Mouse (Mus musculus): ENCODE results near the gene 1700042G07Rik.

The 1700042G07Rik gene

DNA sequence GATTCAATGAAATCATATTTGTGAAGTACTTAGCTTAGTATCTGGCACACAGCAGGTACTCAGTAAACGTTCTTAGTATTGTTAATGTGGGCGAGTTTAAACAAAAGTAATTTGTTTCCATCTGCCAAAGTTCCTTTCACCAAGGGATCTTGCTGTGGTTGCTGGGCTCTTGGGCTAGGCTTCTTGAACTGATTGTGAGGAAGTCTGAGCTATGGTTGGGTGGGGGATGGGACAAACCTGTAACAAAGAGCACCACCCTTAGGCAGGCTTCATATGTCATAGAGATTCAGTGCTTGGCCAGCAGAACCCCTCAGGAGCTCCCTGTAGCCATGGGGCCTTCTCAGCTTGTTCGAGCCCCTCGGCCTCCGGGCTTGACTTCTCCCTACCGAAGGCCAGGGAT lies at the start of gene 1700042G07Rik, which contains the start of gene Gm49337:
Gene 1700042G07Rik, plus strand, starts transcription at position 301 of the 400 bp plus-strand sequence.
Gene Gm49337, plus strand, starts transcription at position 313 of the 400 bp plus-strand sequence.
- no peak for DNase-seq

DNA sequence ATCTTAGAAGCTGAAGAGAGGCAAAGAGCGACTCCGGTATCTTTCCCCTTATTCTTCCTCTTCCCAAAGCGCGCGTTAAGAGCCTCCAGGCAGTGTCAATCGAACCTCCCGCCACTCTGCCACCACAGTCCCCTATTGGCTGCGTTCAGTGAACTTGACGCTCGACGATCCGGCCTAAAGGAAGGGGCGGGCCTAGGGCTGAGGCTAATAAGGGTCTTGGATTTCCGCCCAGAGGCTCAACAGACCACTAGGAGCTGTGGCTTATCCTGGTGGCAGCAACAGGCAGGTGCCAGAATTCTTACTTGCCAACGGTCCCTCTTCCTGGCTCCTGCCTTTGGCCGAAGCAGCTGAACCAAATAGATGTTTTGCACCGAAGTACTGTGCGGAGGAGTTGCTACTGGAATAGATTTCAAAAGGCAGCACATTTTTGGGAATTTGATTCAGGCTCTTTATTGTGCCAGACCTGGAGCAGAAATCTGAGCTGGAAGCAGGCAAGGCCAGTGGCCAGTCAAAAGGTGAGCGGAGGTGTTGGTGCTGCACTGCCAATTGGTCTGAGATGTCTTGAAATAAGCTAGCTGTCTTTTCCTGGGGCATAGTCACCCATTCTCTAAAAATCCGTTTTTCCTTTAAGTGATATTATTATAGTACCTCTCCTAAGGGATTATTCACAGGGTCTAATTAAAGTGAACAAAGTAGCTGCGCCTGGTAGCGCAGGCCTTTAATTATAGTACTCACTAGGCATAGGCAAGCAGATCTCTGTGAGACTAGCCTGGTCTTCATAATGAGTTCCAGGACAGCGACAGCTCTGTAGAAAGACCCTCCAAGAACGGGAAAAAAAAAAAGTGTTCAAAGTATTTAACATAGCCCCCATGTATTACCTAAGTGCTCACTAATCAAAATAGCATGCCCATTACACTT lies 49.3 kb upstream of the 1700042G07Rik start, which contains the start of the genes Rad54l and Pomgnt1:
Gene Rad54l, minus strand, starts transcription at position 89 of the 918 bp plus-strand sequence.
Gene Pomgnt1, plus strand, starts transcription at position 239 of the 918 bp plus-strand sequence.
- DNase-seq, result peak; percentile 76

DNA sequence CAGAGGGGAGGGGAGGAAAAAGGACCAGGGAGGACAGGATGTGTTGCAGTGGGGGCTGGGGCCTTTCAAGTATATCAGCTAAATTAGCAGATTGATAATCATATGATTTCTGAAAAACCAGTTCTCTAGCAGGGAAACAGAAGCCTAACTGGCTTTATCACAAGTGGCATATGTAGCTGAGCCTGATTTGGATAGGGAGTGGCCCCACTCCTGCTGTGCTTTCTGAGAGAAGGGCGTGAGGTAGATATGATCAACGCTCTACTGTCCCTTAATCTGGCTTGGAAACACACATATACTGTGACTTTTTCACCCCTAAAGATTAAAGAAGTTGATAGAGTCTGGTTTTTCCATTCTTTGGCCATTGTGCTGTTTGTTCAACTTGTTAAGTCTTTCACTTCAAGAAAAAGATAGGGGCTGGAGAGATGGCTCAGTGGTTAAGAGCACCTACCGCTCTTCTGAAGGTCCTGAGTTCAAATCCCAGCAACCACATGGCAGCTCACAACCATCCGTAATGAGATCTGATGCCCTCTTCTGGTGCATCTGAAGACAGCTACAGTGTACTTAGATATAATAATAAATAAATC lies 47.3 kb upstream of the 1700042G07Rik start:
- DNase-seq, result no peak

DNA sequence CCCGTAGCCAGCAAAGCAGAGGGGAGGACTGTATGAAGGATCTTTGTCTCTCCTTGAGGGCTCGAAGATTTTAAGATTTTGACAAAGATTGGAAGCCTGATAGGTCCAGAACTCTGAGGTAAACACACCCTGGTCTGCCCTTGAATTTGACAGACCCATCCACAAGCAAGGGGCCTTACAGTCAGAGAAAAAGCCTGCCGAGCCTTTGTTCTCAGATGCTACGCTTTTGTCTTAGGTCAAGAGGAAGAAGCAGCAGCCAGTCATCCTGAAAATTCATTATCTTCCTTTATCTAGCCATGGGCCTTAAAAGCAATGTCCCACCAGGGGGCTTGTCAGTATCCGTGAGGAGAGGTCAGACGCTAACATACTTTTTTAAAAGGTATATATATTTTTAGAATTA lies 45.2 kb upstream of the 1700042G07Rik start:
- no peak for DNase-seq

DNA sequence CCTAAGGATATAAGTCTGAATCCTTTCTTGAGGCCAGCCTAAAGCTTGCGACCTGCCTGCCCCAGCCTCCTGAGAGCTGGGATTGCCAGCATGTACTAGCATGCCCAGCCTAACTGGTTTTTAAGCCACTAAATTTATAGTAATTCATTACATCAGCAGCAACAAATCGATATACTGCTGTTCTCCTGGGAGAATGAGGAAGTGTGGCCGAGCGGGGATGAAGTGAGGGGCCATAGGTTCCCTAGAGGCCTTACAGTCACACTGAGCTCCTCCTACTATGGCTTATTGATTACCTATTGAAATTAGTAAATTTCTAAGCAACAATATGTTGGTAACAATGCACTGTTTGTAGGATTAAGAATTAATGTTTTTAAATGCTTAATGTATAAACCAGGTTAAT lies 40.0 kb upstream of the 1700042G07Rik start:
- DNase-seq, result no peak

DNA sequence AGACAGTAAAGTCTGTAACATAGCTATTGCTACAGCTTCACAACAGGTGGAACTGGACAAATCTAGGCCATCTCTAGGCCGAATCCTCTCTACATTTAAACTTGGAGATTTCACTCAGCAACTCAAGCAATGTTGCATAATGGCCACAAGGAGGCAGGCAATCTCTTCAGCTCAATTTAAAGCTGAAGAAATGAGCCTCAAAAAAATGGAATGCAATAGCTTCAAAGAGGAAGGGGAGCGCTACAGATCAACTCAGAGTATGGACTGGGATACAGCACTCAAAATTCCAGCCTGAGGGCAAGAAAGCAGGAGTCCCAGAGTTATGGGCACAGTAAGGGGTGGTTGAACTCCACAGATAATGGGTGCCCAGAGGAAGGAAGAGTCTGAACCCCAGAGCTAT lies 38.2 kb upstream of the 1700042G07Rik start:
- DNase-seq, result peak; percentile 17

- DNase-seq, result no peak
These were observed 35.7 kb upstream of the 1700042G07Rik start for GRCm38 (mm10) chr4:116137421-116137996.

DNA sequence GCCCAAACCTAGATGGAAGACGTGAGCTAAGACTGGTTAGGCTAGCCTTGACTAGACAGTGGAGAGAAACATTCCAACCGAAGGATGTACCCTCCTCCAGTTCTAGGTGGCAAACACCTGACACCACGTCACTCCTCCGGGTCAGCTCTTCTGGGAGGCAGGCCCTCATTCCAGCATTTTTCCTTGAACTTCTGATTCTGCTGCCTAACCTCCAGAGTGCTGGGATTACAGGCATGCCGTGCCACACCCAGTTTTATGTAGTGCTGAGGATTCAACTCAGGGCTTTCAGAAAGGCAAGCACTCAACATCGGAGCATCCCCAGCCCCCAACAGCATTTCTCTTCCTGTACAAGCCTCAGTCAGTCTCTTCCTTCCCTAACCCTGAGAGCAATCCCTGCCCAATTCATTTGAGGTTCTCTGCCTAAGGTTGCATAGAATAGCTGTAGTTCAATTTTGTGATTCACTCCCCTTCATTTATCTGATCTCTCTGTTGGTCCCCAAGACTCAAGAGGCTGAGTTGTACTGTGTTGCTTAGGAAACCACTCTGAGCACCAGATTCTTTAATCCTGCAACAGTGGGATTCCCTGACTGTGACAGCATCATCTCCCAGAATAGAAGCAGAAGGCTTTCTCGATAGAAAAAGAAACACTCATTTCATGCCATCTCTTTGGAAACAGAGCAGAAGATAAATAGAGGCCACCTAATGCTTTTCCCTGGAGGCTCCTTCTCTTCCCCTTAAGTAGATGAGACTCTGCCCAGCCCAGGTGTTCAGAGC lies 32.2 kb upstream of the 1700042G07Rik start:
- no peak for DNase-seq

- no peak for DNase-seq
These were observed 31.4 kb upstream of the 1700042G07Rik start for GRCm38 (mm10) chr4:116141736-116142135.

- DNase-seq, result no peak
These were observed 30.9 kb upstream of the 1700042G07Rik start for GRCm38 (mm10) chr4:116142269-116142668.

- DNase-seq, result peak; percentile 59
These were observed 29.8 kb upstream of the 1700042G07Rik start for GRCm38 (mm10) chr4:116143317-116143811.

DNA sequence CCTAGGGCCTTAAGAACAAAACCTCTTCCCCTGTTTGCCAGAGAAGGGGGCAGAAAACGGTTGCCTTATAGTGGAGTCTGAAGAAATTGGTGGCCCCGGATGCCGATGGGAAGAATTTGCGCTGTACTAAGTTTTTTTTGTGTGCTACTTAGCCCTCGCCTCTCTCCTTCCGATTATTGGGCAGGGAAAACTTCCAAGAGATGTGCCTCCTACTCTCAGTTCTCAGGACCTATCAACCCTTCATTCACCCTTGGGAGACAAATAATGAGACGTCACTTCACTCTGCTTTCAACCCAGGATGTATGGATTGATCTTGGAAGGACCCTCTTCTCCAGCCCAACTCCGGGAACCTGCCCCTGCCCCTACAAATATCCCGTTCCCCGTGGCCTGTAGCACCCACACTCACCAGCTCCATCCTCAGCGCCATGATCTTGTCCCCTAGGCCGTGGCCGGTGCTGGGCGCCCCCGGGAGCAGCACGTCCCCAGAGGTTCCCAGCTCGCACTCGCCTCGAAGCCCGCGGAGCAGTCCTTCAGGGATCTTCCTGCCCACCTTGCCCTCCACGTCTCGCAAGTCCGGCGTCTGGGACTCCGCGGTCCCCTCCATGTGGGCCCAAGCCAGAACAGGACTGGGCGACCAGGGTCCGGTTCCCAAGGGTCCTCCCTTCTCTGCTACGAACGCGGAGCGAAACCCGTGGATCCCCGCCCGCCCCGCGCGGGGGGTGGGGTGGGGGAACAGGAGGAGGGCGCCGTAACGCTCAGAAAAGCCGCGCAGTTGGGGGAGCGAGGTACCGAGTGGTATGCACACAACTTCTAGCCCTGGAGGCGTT lies 29.1 kb upstream of the 1700042G07Rik start:
- peak; percentile 82 for DNase-seq

DNA sequence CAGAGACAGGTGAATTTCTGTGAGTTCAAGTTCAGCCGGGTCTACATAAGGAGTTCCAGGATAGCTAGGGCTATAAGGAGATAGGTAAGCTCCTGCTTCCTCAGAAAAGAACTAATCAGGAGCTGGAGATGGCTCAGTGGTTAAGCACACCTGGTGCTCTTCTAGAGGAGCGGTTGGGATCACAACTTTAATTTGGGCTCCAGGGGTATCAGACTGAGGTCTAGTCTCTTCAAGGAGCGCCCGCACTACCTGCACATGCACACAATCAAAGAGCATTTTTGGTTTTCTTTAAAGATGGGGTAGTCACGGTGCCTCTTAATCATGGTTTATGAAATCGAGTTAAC lies 23.4 kb upstream of the 1700042G07Rik start:
- DNase-seq, result no peak

DNA sequence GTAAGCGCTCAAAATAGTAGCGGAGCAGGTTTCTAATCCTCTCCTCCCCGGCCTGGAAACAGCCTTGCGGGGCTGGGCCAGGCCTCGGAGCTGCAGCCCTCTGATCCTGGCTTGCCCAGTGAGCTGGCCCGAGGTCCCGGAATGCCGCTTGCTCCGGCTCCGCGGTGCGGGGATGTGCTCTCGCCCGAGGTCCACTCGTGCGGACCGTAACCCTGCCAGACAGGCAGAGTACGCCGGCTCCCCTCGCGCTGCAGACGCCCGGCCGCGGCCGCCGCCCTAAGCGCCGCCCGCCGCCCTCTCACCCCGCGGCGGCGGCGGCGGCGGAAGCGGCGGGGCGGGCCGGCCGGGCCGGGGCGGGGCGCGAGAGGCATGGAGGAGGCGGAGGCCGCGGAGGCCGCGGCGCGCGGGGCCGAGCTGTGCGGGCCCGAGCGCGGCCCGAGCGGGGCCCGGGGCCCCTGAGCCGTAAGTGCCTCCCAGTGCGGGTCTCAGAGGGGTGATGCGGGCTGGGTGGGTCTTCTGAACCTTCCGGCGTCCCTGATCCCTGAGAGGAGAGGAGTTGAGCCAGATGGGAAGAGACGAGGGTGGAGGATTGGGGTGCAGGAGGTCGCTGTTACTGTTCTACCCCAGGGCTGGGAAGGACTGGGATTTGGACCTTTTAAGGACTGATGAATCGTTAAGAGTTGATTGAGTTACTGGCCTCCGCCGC lies 22.9 kb upstream of the 1700042G07Rik start:
- DNase-seq, result peak; percentile 77

GRCm38 (mm10) chr4:116150862-116151221 lies 22.3 kb upstream of the 1700042G07Rik start:
- DNase-seq, result no peak

GRCm38 (mm10) chr4:116151238-116151637 lies 21.9 kb upstream of the 1700042G07Rik start, which contains the start of gene Lurap1:
Gene Lurap1, minus strand, starts transcription at chr4:116151338.
- DNase-seq, result no peak

DNA sequence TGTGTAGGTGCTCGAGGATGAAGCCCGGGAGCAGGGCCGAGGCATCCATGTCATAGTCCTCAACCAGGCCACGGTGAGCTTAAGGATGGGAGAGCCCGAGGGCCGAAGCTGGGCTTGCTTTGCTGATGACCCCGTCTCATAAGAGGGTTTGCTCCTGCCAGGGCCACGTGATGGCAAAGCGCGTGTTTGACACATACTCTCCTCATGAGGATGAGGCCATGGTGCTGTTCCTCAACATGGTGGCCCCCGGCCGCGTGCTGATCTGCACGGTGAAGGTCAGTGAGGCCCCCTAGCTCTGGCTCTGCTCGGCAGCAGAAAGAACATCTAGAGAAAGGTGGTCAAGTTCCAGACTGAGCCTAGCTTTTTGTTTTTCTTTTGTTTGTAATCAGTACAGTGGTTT lies 20.5 kb upstream of the 1700042G07Rik start:
- no peak for DNase-seq

GRCm38 (mm10) chr4:116157882-116158281 lies 15.3 kb upstream of the 1700042G07Rik start:
- peak; percentile 47 for DNase-seq

- peak; percentile 2 for DNase-seq
These were observed 13.3 kb upstream of the 1700042G07Rik start for GRCm38 (mm10) chr4:116159912-116160311.

- no peak for DNase-seq
These were observed 12.4 kb upstream of the 1700042G07Rik start for GRCm38 (mm10) chr4:116160769-116161168.

DNA sequence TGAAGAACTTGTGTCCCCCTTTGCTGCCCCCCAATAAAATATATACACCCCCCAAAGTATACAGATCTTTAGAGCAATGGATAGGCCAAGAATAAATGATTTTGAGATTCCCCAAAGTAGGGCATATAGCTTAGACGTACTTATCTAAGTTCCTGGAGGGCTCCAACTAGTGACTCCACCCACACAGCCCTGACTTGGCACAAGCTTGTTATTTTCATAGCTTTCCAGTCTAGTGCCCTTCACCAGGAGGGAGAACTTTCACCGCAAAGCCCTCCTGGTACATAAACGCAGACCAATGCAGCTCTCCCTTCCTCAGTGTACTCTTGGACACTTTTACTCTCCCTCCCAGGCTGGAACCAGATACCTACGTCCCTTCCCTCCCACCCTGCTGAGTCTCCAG lies 11.0 kb upstream of the 1700042G07Rik start:
- DNase-seq, result peak; percentile 42
